In genomic region chr15:27943486-27944195, GRCm38 (mm10) we compare ENCODE assay signal across 8 mouse cellular contexts.
DNase-seq lines count a peak whose midpoint lies in the region; ATAC-seq and TF ChIP-seq lines count a peak whose summit lies in the region.

No protein-coding gene starts in this region.

- TF ChIP-seq CTCF in lung, postnatal 0 days (IDR thresholded peaks at IDR 0.05): no peak
- no peak for TF ChIP-seq CTCF in liver, postnatal 0 days (IDR thresholded peaks at IDR 0.05; ENCODE audit: low read depth)

- ATAC-seq in lung, postnatal 0 days: peak; percentile 87
- ATAC-seq in midbrain, embryonic 15.5 days (replicated peaks): peak; percentile 53
- no peak for ATAC-seq in liver, postnatal 0 days

- no peaks in the 10 kb centered on the region for H3K27me3 ChIP-seq in lung, postnatal 0 days (replicated peaks; ENCODE audit: insufficient read depth, low read length)
- no peaks in the 10 kb centered on the region for H3K27me3 ChIP-seq in hindbrain, embryonic 10.5 days (ENCODE audit: insufficient read depth, poor library complexity, severe bottlenecking)
- H3K27me3 ChIP-seq in midbrain, embryonic 15.5 days (replicated peaks): no peaks in the 10 kb centered on the region
- no peaks in the 10 kb centered on the region for H3K27me3 ChIP-seq in liver, postnatal 0 days (ENCODE audit: insufficient read depth, low read length)

- H3K36me3 ChIP-seq in lung, postnatal 0 days (ENCODE audit: insufficient read depth, low read length): no peaks in the 10 kb centered on the region
- H3K36me3 ChIP-seq in hindbrain, embryonic 10.5 days: no peaks in the 10 kb centered on the region
- H3K36me3 ChIP-seq in midbrain, embryonic 15.5 days (replicated peaks): no peaks in the 10 kb centered on the region
- H3K36me3 ChIP-seq in liver, postnatal 0 days (replicated peaks; ENCODE audit: insufficient read depth, low read length): no peaks in the 10 kb centered on the region

- no peak for TF ChIP-seq EP300 in lung, postnatal 0 days (IDR thresholded peaks at IDR 0.05)
- no peak for TF ChIP-seq EP300 in liver, postnatal 0 days (IDR thresholded peaks at IDR 0.05; ENCODE audit: low read depth)

- H3K9ac ChIP-seq in lung, postnatal 0 days (replicated peaks; ENCODE audit: low read depth): no peak overlapping the region
- H3K9ac ChIP-seq in midbrain, embryonic 15.5 days: no peak overlapping the region
- H3K9ac ChIP-seq in liver, postnatal 0 days (replicated peaks): no peak overlapping the region

- H3K27ac ChIP-seq in lung, postnatal 0 days (ENCODE audit: low read length): no peak overlapping the region
- H3K27ac ChIP-seq in hindbrain, embryonic 10.5 days: 0 out of 2 replicates have a peak overlapping the region, but pooled peaks have one; percentile 51
- H3K27ac ChIP-seq in midbrain, embryonic 15.5 days: peak overlapping the region; percentile 45
- no peak overlapping the region for H3K27ac ChIP-seq in liver, postnatal 0 days (ENCODE audit: low read depth)

- H3K4me3 ChIP-seq in lung, postnatal 0 days (ENCODE audit: low read depth, low read length): no peak overlapping the region
- H3K4me3 ChIP-seq in hindbrain, embryonic 10.5 days: no peak overlapping the region
- no peak overlapping the region for H3K4me3 ChIP-seq in midbrain, embryonic 15.5 days
- H3K4me3 ChIP-seq in liver, postnatal 0 days (ENCODE audit: low read depth, low read length): no peak overlapping the region

- no peaks in the 10 kb centered on the region for H3K9me3 ChIP-seq in lung, postnatal 0 days (ENCODE audit: low read length)
- no peaks in the 10 kb centered on the region for H3K9me3 ChIP-seq in hindbrain, embryonic 10.5 days
- H3K9me3 ChIP-seq in midbrain, embryonic 15.5 days: no peaks in the 10 kb centered on the region
- no peaks in the 10 kb centered on the region for H3K9me3 ChIP-seq in liver, postnatal 0 days (ENCODE audit: low read length)

- H3K4me1 ChIP-seq in lung, postnatal 0 days (ENCODE audit: insufficient read depth, low read depth, low read length): 0 out of 2 replicates have a peak, but pooled peaks cover 13% of the 10 kb centered on the region
- H3K4me1 ChIP-seq in hindbrain, embryonic 10.5 days (replicated peaks): peaks cover 66% of the 10 kb centered on the region
- peaks cover 59% of the 10 kb centered on the region for H3K4me1 ChIP-seq in midbrain, embryonic 15.5 days
- H3K4me1 ChIP-seq in liver, postnatal 0 days (ENCODE audit: insufficient read depth): peaks cover 8% of the 10 kb centered on the region; the same call in 1 of the 2 replicates

- 48% methylated on average over 18 of the region's 18 CpGs for WGBS in lung, postnatal 0 days
- 63% methylated on average over 18 of the region's 18 CpGs for WGBS in hindbrain, embryonic 10.5 days
- 20% methylated on average over 18 of the region's 18 CpGs for WGBS in midbrain, embryonic 15.5 days
- WGBS in liver, postnatal 0 days (ENCODE audit: insufficient replicate concordance): 73% methylated on average over 18 of the region's 18 CpGs

- H3K4me2 ChIP-seq in lung, postnatal 0 days (replicated peaks; ENCODE audit: low read depth, low read length): no peak overlapping the region
- H3K4me2 ChIP-seq in midbrain, embryonic 15.5 days: peak overlapping the region; percentile 16
- H3K4me2 ChIP-seq in liver, postnatal 0 days (ENCODE audit: low read depth, low read length): no peak overlapping the region

- peak; percentile 65 for DNase-seq in lung, postnatal 0 days (ENCODE audit: low spot score)
- DNase-seq in lung, postnatal 14 days: no peak
- peak; percentile 85 to 88 for DNase-seq in cerebellum, postnatal 14 days
- DNase-seq in hindbrain, embryonic 10.5 days (ENCODE audit: low spot score): no peak
- DNase-seq in ovary, postnatal 36 days (ENCODE audit: low spot score): no peak
- no peak for DNase-seq in urinary bladder, postnatal 36 days (ENCODE audit: low spot score in 2 of 2)
- no peak for DNase-seq in liver, postnatal 0 days

Comparison
In these comparisons a context has a peak if more than half of its experiments do, and no peak if none do; other contexts are left out.
1. DNase-seq: peak in lung, postnatal 0 days (single experiment) and cerebellum, postnatal 14 days (2 of 2); none in lung, postnatal 14 days (single experiment), hindbrain, embryonic 10.5 days (single experiment), ovary, postnatal 36 days (single experiment), urinary bladder, postnatal 36 days (0 of 2) and liver, postnatal 0 days (single experiment).
2. H3K27ac ChIP-seq: peak in hindbrain, embryonic 10.5 days (single experiment) and midbrain, embryonic 15.5 days (single experiment); none in lung, postnatal 0 days (single experiment) and liver, postnatal 0 days (single experiment).